Mouse (Mus musculus): ENCODE results near the gene P2rx4. TPM values are rescaled to one million over a fixed set of nuclear protein-coding genes. Genes with fewer than 3 reads are reported as not detected.
A peak's percentile ranks its signal among the peaks of the same experiment; 100 is the strongest.
"Not testable (repeated sequence)": the region's sequence is repeated elsewhere in the genome, so short reads cannot be mapped to it uniquely, and the experiment has no call there.

P2rx4 gene
- total RNA-seq (2014; rRNA removed) (43.2 and 59.9 TPM in 2 replicates), polyA plus RNA-seq (2012; rRNA removed) (50.1 and 59.5 TPM in 2 replicates)

DNA sequence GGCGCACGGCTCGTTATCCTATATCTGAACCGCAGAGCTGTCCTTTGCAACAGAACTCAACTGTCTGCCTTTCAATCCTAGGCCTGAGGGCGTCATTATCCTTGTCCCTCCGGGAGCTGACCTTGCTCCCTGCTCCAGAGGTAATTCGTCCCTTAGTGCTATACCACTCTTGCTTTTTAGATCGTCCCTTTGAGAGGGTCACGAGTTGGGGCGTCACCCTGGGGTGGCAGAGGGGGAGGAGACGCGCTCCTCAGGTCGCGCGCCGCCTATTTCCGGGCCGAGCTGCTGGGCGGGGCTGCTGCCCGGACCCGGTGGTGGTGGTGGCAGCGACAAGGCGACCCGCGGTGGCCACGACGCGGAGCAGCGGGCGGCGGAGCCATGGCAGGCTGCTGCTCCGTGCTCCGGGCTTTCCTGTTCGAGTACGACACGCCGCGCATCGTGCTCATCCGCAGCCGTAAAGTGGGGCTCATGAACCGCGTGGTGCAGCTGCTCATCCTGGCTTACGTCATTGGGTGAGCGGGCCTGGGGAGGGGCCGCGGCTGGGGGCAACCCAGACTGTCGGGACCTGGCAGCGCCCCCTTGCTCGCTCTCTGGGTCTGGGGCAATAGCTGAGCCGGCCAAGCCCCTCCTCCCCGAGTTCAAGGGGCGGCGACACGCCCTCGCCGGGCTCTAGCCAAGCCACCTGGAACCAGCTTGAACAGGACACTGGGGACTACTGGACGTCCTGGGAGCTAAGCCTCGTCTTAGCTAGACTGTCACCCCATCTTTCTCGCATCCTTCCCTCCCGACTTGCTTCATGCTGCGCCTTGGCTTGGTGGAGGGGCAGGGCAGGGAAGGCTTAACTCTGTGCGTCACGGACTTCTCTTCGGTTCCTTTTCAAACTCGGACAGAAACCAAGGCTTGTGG lies at the start of gene P2rx4:
Gene P2rx4 (plus strand): TSS at position 269 of the 906 bp plus-strand sequence.
- H3K27ac ChIP-seq (replicated peaks; ENCODE audit: insufficient read depth, low read depth, low read length): peak within 1 kb of the TSS; percentile 93
- H3K79me2 ChIP-seq (ENCODE audit: control insufficient read depth, insufficient read depth, low read length): peaks cover 4% of the 10 kb centered on the region; the same call in 1 of the 2 replicates
- peaks cover 13% of the 10 kb centered on the region for H3K4me1 ChIP-seq (ENCODE audit: control insufficient read depth, insufficient read depth, low read length)
- no peaks in the 10 kb centered on the region for H3K27me3 ChIP-seq (ENCODE audit: control insufficient read depth, insufficient read depth, low read length)
- H3K4me3 ChIP-seq (ENCODE audit: insufficient read depth, low read depth, low read length): peak within 1 kb of the TSS; percentile 77
- TF ChIP-seq POLR2A (IDR thresholded peaks at IDR 0.05; ENCODE audit: extremely low read depth, insufficient read depth, low read length) (peak; percentile 57), CTCF (IDR thresholded peaks at IDR 0.05; ENCODE audit: low read depth, low read length) (0 out of 2 replicates have a peak, but pooled peaks have one; percentile 15)
- no peaks in the 10 kb centered on the region for H3K36me3 ChIP-seq (ENCODE audit: control insufficient read depth, insufficient read depth, low read length)
- peak; percentile 87 for DNase-seq (ENCODE audit: extremely low read depth, low read depth, low spot score)
- H3K9ac ChIP-seq (ENCODE audit: low read depth, low read length): peak within 1 kb of the TSS; percentile 88
- under 1% methylated on average over 66 of the region's 66 CpGs for WGBS

DNA sequence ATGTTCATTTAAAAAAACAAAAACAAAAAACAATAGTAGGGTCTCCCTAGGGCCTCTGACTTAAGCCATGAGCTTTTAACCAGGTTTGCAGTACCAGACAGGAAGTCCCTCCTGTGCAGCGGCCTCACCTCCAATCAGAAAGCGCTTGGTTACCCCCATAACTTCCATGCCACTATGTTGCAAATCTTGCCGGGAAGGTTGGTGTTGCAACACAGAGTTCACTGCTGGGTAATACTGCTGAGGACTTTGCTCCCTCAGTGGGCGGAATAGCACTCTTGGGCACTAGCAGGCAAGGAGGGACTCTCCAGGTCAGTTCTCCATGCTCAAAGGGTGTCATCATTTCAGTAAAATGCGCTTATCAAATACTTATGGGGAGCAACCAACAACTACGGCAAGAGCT lies 44.8 kb upstream of the P2rx4 start:
- H3K36me3 ChIP-seq (ENCODE audit: control insufficient read depth, insufficient read depth, low read length): no peaks in the 10 kb centered on the region
- 23% methylated on average over 6 of the region's 6 CpGs for WGBS
- H3K9ac ChIP-seq (ENCODE audit: low read depth, low read length): no peak overlapping the region
- no peaks in the 10 kb centered on the region for H3K27me3 ChIP-seq (ENCODE audit: control insufficient read depth, insufficient read depth, low read length)
- peak overlapping the region; percentile 25; the same call in 1 of the 2 replicates for H3K27ac ChIP-seq (replicated peaks; ENCODE audit: insufficient read depth, low read depth, low read length)
- H3K4me1 ChIP-seq (ENCODE audit: control insufficient read depth, insufficient read depth, low read length): no peaks in the 10 kb centered on the region; the same call in 1 of the 2 replicates
- DNase-seq (ENCODE audit: extremely low read depth, low read depth, low spot score): peak; percentile 97
- no peak overlapping the region for H3K4me3 ChIP-seq (ENCODE audit: insufficient read depth, low read depth, low read length)
- no peaks in the 10 kb centered on the region for H3K79me2 ChIP-seq (ENCODE audit: control insufficient read depth, insufficient read depth, low read length)
- TF ChIP-seq POLR2A (IDR thresholded peaks at IDR 0.05; ENCODE audit: extremely low read depth, insufficient read depth, low read length) (no peak), CTCF (IDR thresholded peaks at IDR 0.05; ENCODE audit: low read depth, low read length) (no peak)

DNA sequence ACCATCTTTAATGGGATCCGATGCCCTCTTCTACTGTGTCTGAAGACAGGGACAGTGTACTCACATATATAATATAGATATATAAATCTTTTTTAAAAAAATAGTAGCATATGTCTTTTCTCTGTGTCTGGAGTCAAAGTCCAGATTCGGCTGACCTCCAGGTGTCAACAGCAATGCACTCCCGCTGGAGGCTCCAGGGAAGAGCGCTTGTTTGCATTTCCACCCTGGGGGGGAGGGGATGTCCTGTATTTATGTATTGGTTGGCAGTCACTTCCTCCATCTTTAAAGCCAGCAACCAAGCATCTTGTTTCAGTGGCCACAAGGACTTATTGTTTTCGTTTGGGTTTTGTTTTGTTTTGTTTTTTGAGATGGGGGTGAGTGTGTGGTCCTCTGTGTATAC lies 42.3 kb upstream of the P2rx4 start:
- no peaks in the 10 kb centered on the region; the same call in 1 of the 2 replicates for H3K4me1 ChIP-seq (ENCODE audit: control insufficient read depth, insufficient read depth, low read length)
- H3K36me3 ChIP-seq (ENCODE audit: control insufficient read depth, insufficient read depth, low read length): no peaks in the 10 kb centered on the region
- TF ChIP-seq POLR2A (IDR thresholded peaks at IDR 0.05; ENCODE audit: extremely low read depth, insufficient read depth, low read length): no peak
- no peak for TF ChIP-seq CTCF (IDR thresholded peaks at IDR 0.05; ENCODE audit: low read depth, low read length)
- no peaks in the 10 kb centered on the region for H3K27me3 ChIP-seq (ENCODE audit: control insufficient read depth, insufficient read depth, low read length)
- 48% methylated on average over 5 of the region's 5 CpGs for WGBS
- no peaks in the 10 kb centered on the region for H3K79me2 ChIP-seq (ENCODE audit: control insufficient read depth, insufficient read depth, low read length)
- H3K27ac ChIP-seq (replicated peaks; ENCODE audit: insufficient read depth, low read depth, low read length): no peak overlapping the region
- H3K4me3 ChIP-seq (ENCODE audit: insufficient read depth, low read depth, low read length): no peak overlapping the region
- H3K9ac ChIP-seq (ENCODE audit: low read depth, low read length): no peak overlapping the region
- peak; percentile 54 for DNase-seq (ENCODE audit: extremely low read depth, low read depth, low spot score)

DNA sequence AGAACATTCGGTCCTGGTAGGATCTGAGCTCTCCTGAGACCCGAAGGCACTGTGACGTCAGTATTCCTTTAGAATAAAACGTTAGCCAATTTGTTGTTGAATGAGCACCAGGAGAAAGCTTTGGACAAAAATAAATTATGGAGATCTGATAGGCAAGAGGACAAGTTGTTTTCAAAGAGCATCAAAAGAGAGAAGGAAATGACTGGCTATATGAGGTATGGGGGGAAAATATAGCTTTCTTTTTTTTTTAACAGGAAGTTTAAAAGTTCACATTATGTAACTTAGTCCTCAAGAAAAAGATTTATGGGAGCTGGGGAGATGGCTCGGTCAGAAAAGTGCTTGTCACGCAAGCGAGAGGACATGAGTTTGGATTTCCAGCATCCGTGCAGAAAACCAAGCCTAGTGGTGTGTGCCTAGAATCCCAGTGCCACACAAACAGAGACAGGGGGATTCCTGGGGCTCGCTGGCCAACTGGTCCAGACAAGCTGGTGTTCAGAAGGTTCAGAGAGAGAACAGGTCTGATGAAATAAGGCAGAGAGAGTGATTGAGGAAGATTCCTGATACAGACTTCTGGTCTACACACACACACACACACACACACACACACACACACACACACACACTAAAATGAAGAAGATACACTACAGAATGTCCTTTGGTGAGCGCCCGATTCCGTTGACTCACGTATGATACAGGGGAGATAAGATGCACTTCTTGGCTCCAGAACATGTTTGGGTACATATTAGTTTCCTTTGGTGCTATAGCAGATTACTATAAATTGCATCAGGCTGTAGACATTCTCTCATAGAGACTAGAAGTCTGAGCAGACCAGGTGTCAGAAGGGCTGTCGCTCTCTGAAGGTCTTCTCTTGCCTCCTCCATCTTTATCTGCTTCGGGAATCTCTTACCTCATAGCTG lies 38.1 kb upstream of the P2rx4 start:
- 74% methylated on average over 15 of the region's 15 CpGs for whole genome bisulfite sequencing
- no peaks in the 10 kb centered on the region for H3K27me3 ChIP-seq (ENCODE audit: control insufficient read depth, insufficient read depth, low read length)
- H3K9ac ChIP-seq (ENCODE audit: low read depth, low read length): no peak overlapping the region
- TF ChIP-seq CTCF (IDR thresholded peaks at IDR 0.05; ENCODE audit: low read depth, low read length) (no peak), POLR2A (IDR thresholded peaks at IDR 0.05; ENCODE audit: extremely low read depth, insufficient read depth, low read length) (no peak)
- no peaks in the 10 kb centered on the region; the same call in 1 of the 2 replicates for H3K4me1 ChIP-seq (ENCODE audit: control insufficient read depth, insufficient read depth, low read length)
- no peak overlapping the region for H3K4me3 ChIP-seq (ENCODE audit: insufficient read depth, low read depth, low read length)
- no peak for DNase-seq (ENCODE audit: extremely low read depth, low read depth, low spot score)
- peak overlapping the region; percentile 21; the same call in 1 of the 2 replicates for H3K27ac ChIP-seq (replicated peaks; ENCODE audit: insufficient read depth, low read depth, low read length)
- no peaks in the 10 kb centered on the region for H3K36me3 ChIP-seq (ENCODE audit: control insufficient read depth, insufficient read depth, low read length)
- H3K79me2 ChIP-seq (ENCODE audit: control insufficient read depth, insufficient read depth, low read length): no peaks in the 10 kb centered on the region

DNA sequence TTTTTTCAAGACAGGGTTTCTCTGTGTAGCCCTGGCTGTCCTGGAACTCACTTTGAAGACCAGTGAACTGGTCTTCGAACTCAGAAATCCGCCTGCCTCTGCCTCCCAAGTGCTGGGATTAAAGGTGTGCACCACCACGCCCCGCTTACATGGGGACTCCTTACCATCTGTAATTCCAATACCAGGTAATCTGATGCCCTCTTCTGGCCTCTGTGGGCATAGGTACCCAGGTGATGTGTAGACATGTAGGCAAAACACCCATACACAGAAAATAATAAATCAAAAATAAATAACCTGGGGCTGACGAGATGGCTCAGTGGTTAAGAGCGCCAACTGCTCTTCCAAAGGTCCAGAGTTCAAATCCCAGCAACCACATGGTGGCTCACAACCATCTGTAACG lies 35.7 kb upstream of the P2rx4 start:
- DNase-seq (ENCODE audit: extremely low read depth, low read depth, low spot score): peak; percentile 59
- 76% methylated on average over 7 of the region's 7 CpGs for WGBS
- H3K9ac ChIP-seq (ENCODE audit: low read depth, low read length); H3K79me2 ChIP-seq (ENCODE audit: control insufficient read depth, insufficient read depth, low read length); H3K4me1 ChIP-seq (ENCODE audit: control insufficient read depth, insufficient read depth, low read length); H3K27ac ChIP-seq (replicated peaks; ENCODE audit: insufficient read depth, low read depth, low read length); H3K36me3 ChIP-seq (ENCODE audit: control insufficient read depth, insufficient read depth, low read length); H3K27me3 ChIP-seq (ENCODE audit: control insufficient read depth, insufficient read depth, low read length); H3K4me3 ChIP-seq (ENCODE audit: insufficient read depth, low read depth, low read length): not testable (repeated sequence)
- peak; percentile 39 for TF ChIP-seq CTCF (IDR thresholded peaks at IDR 0.05; ENCODE audit: low read depth, low read length)

All from liver, adult 2 months (tissue).